Mouse (Mus musculus) forebrain, embryonic 13.5 days (tissue): ENCODE results near the gene Acot7. TPM values are rescaled to one million over a fixed set of nuclear protein-coding genes. Genes with fewer than 3 reads are reported as not detected.
A peak's percentile ranks its signal among the peaks of the same experiment; 100 is the strongest.

Experiments
- ATAC-seq: fragments of 200-750 bp; cut with Nextera tagmentation; 2 replicates; pipeline ENCODE4 v1.8.0; 2017
- H3K27ac ChIP-seq: fragments of 300-500 bp; sonication (generic); 2 replicates; pipeline ENCODE4 v1.5.1; 2015; ENCODE audit warnings: inconsistent platforms, mild to moderate bottlenecking, moderate library complexity
- H3K27me3 ChIP-seq: fragments of 300-500 bp; sonication (generic); 2 replicates; pipeline ENCODE4 v1.6.1; 2015; ENCODE audit warnings: mild to moderate bottlenecking, inconsistent platforms
- H3K36me3 ChIP-seq: fragments of 300-500 bp; sonication (generic); 2 replicates; pipeline ENCODE4 v1.6.1; 2015; ENCODE audit warnings: mild to moderate bottlenecking, inconsistent platforms; ENCODE audit not compliant: poor library complexity, severe bottlenecking
- H3K4me1 ChIP-seq: fragments of 300-500 bp; sonication (generic); 2 replicates; pipeline ENCODE4 v1.6.1; 2015; ENCODE audit warnings: inconsistent platforms
- H3K4me2 ChIP-seq: fragments of 300-500 bp; sonication (generic); 2 replicates; pipeline ENCODE4 v1.6.1; 2015; ENCODE audit warnings: inconsistent platforms, mild to moderate bottlenecking, moderate library complexity
- H3K4me3 ChIP-seq: fragments of 300-500 bp; sonication (generic); 2 replicates; pipeline ENCODE4 v1.5.1; 2015; ENCODE audit warnings: mild to moderate bottlenecking, inconsistent platforms
- H3K9ac ChIP-seq: fragments of 300-500 bp; sonication (generic); 2 replicates; pipeline ENCODE4 v1.6.1; 2015; ENCODE audit warnings: mild to moderate bottlenecking, inconsistent platforms
- H3K9me3 ChIP-seq: fragments of 300-500 bp; sonication (generic); replicated peaks from 2 replicates; pipeline ENCODE4 v1.6.1; 2016; ENCODE audit warnings: inconsistent platforms
- WGBS: fragments of 180-500 bp; shearing (Covaris S2); methylation state at CpG from one replicate; pipeline ENCODE4 v1.1.7; 2015; 5-methylcytosine and 5-hydroxymethylcytosine counted together
- polyA plus RNA-seq: library from polyadenylated mRNA; unstranded; fragments of >200 nt; fragmentation: Nextera tagmentation; extraction: Ambion mirVana; gene quantifications from 2 replicates; pipeline ENCODE4 v1.2.1, GENCODE M21; 2015

Acot7 gene
- polyA plus RNA-seq, 1 experiment from 2014 or later = 126 TPM

- peaks cover 11% of the 10 kb centered on the region for H3K4me1 ChIP-seq
- no peak overlapping the region for H3K9ac ChIP-seq
- no peak overlapping the region for H3K27ac ChIP-seq
- no peaks in the 10 kb centered on the region for H3K36me3 ChIP-seq
- peak; percentile 73 for ATAC-seq
- H3K9me3 ChIP-seq = no peaks in the 10 kb centered on the region
- peak overlapping the region; percentile 37 for H3K4me3 ChIP-seq
- H3K4me2 ChIP-seq = peak overlapping the region; percentile 65
- 3% methylated on average over 51 of the region's 51 CpGs for WGBS
- H3K27me3 ChIP-seq = peaks cover 66% of the 10 kb centered on the region
These were observed 39.3 kb upstream of the Acot7 start for GRCm38 (mm10) chr4:152138497-152139260.

GRCm38 (mm10) chr4:152140441-152140840 lies 37.5 kb upstream of the Acot7 start:
- Histone ChIP-seq H3K9ac (no peak overlapping the region), H3K9me3 (no peaks in the 10 kb centered on the region), H3K27me3 (peaks cover 59% of the 10 kb centered on the region), H3K4me1 (peaks cover 11% of the 10 kb centered on the region), H3K36me3 (no peaks in the 10 kb centered on the region), H3K27ac (no peak overlapping the region), H3K4me3 (no peak overlapping the region), H3K4me2 (no peak overlapping the region)
- WGBS = 33% methylated on average over 6 of the region's 6 CpGs
- ATAC-seq = no peak

- Histone ChIP-seq H3K27me3 (peaks cover 50% of the 10 kb centered on the region), H3K4me2 (no peak overlapping the region), H3K9ac (no peak overlapping the region), H3K36me3 (no peaks in the 10 kb centered on the region), H3K9me3 (no peaks in the 10 kb centered on the region), H3K4me3 (no peak overlapping the region), H3K4me1 (peaks cover 11% of the 10 kb centered on the region), H3K27ac (no peak overlapping the region)
- 77% methylated on average over 8 of the region's 8 CpGs for WGBS
- ATAC-seq = peak; percentile 34; the same call in 1 of the 2 replicates
These were observed 36.3 kb upstream of the Acot7 start for GRCm38 (mm10) chr4:152141521-152142135.

- Histone ChIP-seq H3K4me2 (no peak overlapping the region), H3K9ac (no peak overlapping the region), H3K27me3 (peaks cover 44% of the 10 kb centered on the region), H3K36me3 (no peaks in the 10 kb centered on the region), H3K4me3 (no peak overlapping the region), H3K27ac (no peak overlapping the region), H3K9me3 (no peaks in the 10 kb centered on the region), H3K4me1 (peaks cover 4% of the 10 kb centered on the region)
- no peak for ATAC-seq
- WGBS = 22% methylated on average over 1 of the region's 1 CpGs
These were observed 34.3 kb upstream of the Acot7 start for GRCm38 (mm10) chr4:152143632-152144031.

- no peaks in the 10 kb centered on the region for H3K4me1 ChIP-seq
- no peak overlapping the region for H3K27ac ChIP-seq
- H3K9ac ChIP-seq = no peak overlapping the region
- H3K4me2 ChIP-seq = no peak overlapping the region
- H3K9me3 ChIP-seq = no peaks in the 10 kb centered on the region
- no peaks in the 10 kb centered on the region for H3K36me3 ChIP-seq
- H3K27me3 ChIP-seq = peaks cover 46% of the 10 kb centered on the region
- ATAC-seq = no peak
- WGBS = 75% methylated on average over 10 of the region's 10 CpGs
- H3K4me3 ChIP-seq = no peak overlapping the region
These were observed 32.5 kb upstream of the Acot7 start for GRCm38 (mm10) chr4:152145473-152145872.

- no peaks in the 10 kb centered on the region for H3K9me3 ChIP-seq
- no peak overlapping the region for H3K9ac ChIP-seq
- no peak overlapping the region for H3K4me2 ChIP-seq
- H3K36me3 ChIP-seq = no peaks in the 10 kb centered on the region
- H3K27me3 ChIP-seq = peaks cover 47% of the 10 kb centered on the region
- H3K4me3 ChIP-seq = no peak overlapping the region
- no peak for ATAC-seq
- H3K27ac ChIP-seq = no peak overlapping the region
- 72% methylated on average over 11 of the region's 11 CpGs for WGBS
- no peaks in the 10 kb centered on the region for H3K4me1 ChIP-seq
These were observed 31.7 kb upstream of the Acot7 start for GRCm38 (mm10) chr4:152146033-152146827.

GRCm38 (mm10) chr4:152150546-152150945 lies 27.4 kb upstream of the Acot7 start:
- Histone ChIP-seq H3K27ac (no peak overlapping the region), H3K36me3 (no peaks in the 10 kb centered on the region), H3K4me3 (no peak overlapping the region), H3K9ac (no peak overlapping the region), H3K9me3 (no peaks in the 10 kb centered on the region), H3K4me2 (no peak overlapping the region), H3K27me3 (peaks cover 78% of the 10 kb centered on the region), H3K4me1 (peaks cover 15% of the 10 kb centered on the region)
- WGBS = 78% methylated on average over 4 of the region's 4 CpGs
- no peak for ATAC-seq

- no peaks in the 10 kb centered on the region for H3K36me3 ChIP-seq
- H3K27ac ChIP-seq = no peak overlapping the region
- peak overlapping the region; percentile 59 for H3K4me2 ChIP-seq
- no peaks in the 10 kb centered on the region for H3K9me3 ChIP-seq
- peak overlapping the region; percentile 31 for H3K4me3 ChIP-seq
- no peak for ATAC-seq
- peaks cover 80% of the 10 kb centered on the region for H3K27me3 ChIP-seq
- peaks cover 15% of the 10 kb centered on the region for H3K4me1 ChIP-seq
- WGBS = 21% methylated on average over 7 of the region's 7 CpGs
- 0 out of 2 replicates have a peak overlapping the region, but pooled peaks have one; percentile 45 for H3K9ac ChIP-seq
These were observed 26.4 kb upstream of the Acot7 start for GRCm38 (mm10) chr4:152151451-152151965.

- Histone ChIP-seq H3K36me3 (no peaks in the 10 kb centered on the region), H3K27me3 (peaks cover 80% of the 10 kb centered on the region), H3K9ac (peak within 1 kb of the TSS; percentile 45; the same call in 1 of the 2 replicates), H3K9me3 (no peaks in the 10 kb centered on the region), H3K4me1 (peaks cover 15% of the 10 kb centered on the region), H3K27ac (no peak within 1 kb of the TSS), H3K4me2 (peak within 1 kb of the TSS; percentile 59), H3K4me3 (peak within 1 kb of the TSS; percentile 31)
- peak; percentile 65; the same call in 1 of the 2 replicates for ATAC-seq
- 1% methylated on average over 43 of the region's 57 CpGs for WGBS
These were observed 25.9 kb upstream of the Acot7 start, which contains the start of gene Espn for GRCm38 (mm10) chr4:152151966-152152544. Gene Espn (minus strand): TSS chr4:152152371.

GRCm38 (mm10) chr4:152153771-152154177 lies 24.2 kb upstream of the Acot7 start:
- 2% methylated on average over 23 of the region's 23 CpGs for WGBS
- peak overlapping the region; percentile 38 for H3K4me2 ChIP-seq

GRCm38 (mm10) chr4:152155019-152155418 lies 22.9 kb upstream of the Acot7 start:
- H3K4me2 ChIP-seq = no peak overlapping the region
- no peak overlapping the region for H3K9ac ChIP-seq
- H3K4me1 ChIP-seq = peaks cover 30% of the 10 kb centered on the region
- no peaks in the 10 kb centered on the region for H3K36me3 ChIP-seq
- peaks cover 90% of the 10 kb centered on the region for H3K27me3 ChIP-seq
- H3K9me3 ChIP-seq = no peaks in the 10 kb centered on the region
- no peak overlapping the region for H3K4me3 ChIP-seq
- no peak for ATAC-seq
- WGBS = 69% methylated on average over 4 of the region's 4 CpGs
- H3K27ac ChIP-seq = no peak overlapping the region

More at GRCm38 (mm10) chr4:152153771-152154177, 24.2 kb upstream of the Acot7 start:
- Histone ChIP-seq H3K9me3 (no peaks in the 10 kb centered on the region), H3K27ac (no peak overlapping the region), H3K36me3 (no peaks in the 10 kb centered on the region), H3K4me3 (no peak overlapping the region), H3K27me3 (peaks cover 89% of the 10 kb centered on the region), H3K9ac (no peak overlapping the region), H3K4me1 (peaks cover 20% of the 10 kb centered on the region)
- peak; percentile 56; the same call in 1 of the 2 replicates for ATAC-seq
